Mouse (Mus musculus) right cerebral cortex, postnatal 36 days (tissue): ENCODE data around the gene Ankef1.

ENCODE experiments used
- DNase-seq, 2 experiments: peaks; one replicate each; pipeline ENCODE4 v3.0.0; 2022; ENCODE audit warnings: low spot score in 2 of 2, mixed read lengths in 1 of 2

The Ankef1 gene

DNA sequence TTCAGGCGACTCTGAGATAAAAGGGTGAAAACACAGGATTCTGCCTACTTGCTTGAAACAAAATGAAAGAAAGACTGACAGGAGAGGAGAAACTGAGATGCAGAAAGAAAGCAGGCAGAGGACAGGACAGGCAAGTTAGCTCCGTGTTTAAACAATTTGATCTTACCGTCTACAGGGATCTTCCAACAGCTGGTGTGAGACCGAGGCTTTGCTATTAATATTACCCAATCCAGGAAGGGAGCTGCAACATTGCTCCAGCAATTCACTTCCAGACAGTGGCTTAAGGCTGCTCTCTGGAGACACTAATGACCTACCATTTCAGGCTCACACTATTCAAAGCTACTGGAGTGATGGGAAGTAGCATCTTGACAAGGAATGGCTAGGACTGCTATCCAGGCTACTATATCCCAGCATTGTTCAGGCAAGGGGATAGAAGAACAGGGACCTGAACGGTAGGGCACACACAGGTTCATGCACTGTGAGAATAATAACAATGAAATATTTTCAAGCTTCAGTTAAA, 99.0 kb downstream of the Ankef1 start:
- DNase-seq: no peak

DNA sequence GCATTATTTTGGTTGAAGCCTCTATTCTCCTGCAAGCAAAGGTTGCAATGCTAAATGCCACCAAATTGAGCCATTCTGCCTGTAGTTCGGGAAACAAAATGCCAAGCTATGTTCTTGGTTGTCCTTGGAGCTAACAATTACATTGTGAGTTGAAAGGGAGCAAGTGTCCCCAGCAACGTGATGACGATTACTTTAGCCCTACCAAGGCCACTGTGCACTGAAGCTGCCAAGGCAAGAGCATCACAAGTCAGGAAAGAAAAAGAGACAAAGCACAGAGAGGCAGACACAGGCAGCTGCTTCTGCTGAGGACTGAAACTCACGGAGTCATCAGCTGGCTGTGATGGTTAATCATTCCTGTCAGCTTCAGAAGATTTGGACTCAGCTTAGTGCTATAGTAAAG, 99.5 kb downstream of the Ankef1 start:
- no peak for DNase-seq
